Mouse (Mus musculus) myocyte (in vitro differentiated cells): ENCODE results near the gene 1700017N19Rik.

Experiments used
- CEBPB ChIP-seq: IDR thresholded peaks from 2 replicates; pipeline ENCODE4 v1.6.1; 2011; ENCODE audit warnings: mild to moderate bottlenecking, moderate library complexity; ENCODE audit not compliant: poor library complexity, insufficient read depth, severe bottlenecking
- E2F4 ChIP-seq: IDR thresholded peaks from one replicate; pipeline ENCODE4 v1.6.1; 2011; ENCODE audit warnings: mild to moderate bottlenecking, control low read depth, moderate library complexity; ENCODE audit not compliant: insufficient read depth
- MAX ChIP-seq: IDR thresholded peaks from one replicate; pipeline ENCODE4 v1.6.1; 2011; ENCODE audit warnings: low read depth, mild to moderate bottlenecking, control low read depth
- MYOD1 ChIP-seq, 3 experiments: IDR thresholded peaks; one replicate each; pipeline ENCODE4 v1.6.1; 2011; ENCODE audit warnings: control low read depth in 2 of 3, low read depth in 2 of 3, mild to moderate bottlenecking in 2 of 3, moderate library complexity in 1 of 3; ENCODE audit not compliant: insufficient read length in 2 of 3, control insufficient read depth in 1 of 3
- MYOG ChIP-seq, 3 experiments: IDR thresholded peaks; one replicate each; pipeline ENCODE4 v1.6.1; 2011; ENCODE audit warnings: control low read depth in 2 of 3, low read depth in 2 of 3, mild to moderate bottlenecking in 2 of 3; ENCODE audit not compliant: insufficient read length in 2 of 3, control insufficient read depth in 1 of 3, insufficient read depth in 1 of 3
- POLR2A ChIP-seq: IDR thresholded peaks from one replicate; pipeline ENCODE4 v1.6.1; 2011; ENCODE audit warnings: low read depth, mild to moderate bottlenecking, control low read depth, moderate library complexity; ENCODE audit not compliant: insufficient read length
- POLR2AphosphoS2 ChIP-seq: IDR thresholded peaks from one replicate; pipeline ENCODE4 v1.6.1; 2011; ENCODE audit warnings: low read depth, control low read depth; ENCODE audit not compliant: insufficient read length
- REST ChIP-seq: IDR thresholded peaks from one replicate; pipeline ENCODE4 v1.6.1; 2011; ENCODE audit warnings: mild to moderate bottlenecking, control low read depth, moderate library complexity; ENCODE audit not compliant: insufficient read depth, insufficient read length
- SRF ChIP-seq: IDR thresholded peaks from one replicate; pipeline ENCODE4 v1.6.1; 2011; ENCODE audit warnings: low read depth; ENCODE audit not compliant: control insufficient read depth, insufficient read length
- TCF12 ChIP-seq: IDR thresholded peaks from one replicate; pipeline ENCODE4 v1.6.1; 2011; ENCODE audit warnings: mild to moderate bottlenecking, control low read depth; ENCODE audit not compliant: poor library complexity, insufficient read depth, severe bottlenecking
- TCF3 ChIP-seq: IDR thresholded peaks from one replicate; pipeline ENCODE4 v1.6.1; 2011; ENCODE audit warnings: low read depth, control low read depth; ENCODE audit not compliant: insufficient read length
- USF1 ChIP-seq: IDR thresholded peaks from one replicate; pipeline ENCODE4 v1.6.1; 2011; ENCODE audit warnings: low read depth, mild to moderate bottlenecking, control low read depth, moderate library complexity

DNA sequence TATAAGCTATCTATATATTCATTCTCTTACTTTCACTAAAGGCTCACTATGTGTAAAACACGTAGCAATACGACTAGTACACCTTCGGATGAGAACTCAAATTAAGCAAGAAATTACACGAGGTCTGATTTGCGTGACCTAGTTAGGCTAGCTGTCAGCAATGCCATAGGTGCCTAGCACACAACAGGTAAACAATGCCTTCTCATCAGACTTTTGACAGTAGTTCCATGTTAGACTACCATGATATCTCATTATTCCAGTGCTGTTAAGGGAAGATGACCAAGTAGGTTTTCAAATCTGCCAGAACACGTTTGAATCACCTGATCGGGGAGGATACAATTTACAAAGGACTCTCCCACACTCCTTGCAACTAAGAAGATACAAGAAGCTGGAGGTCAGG is 1.8 kb upstream of the 1700017N19Rik start:
- TF ChIP-seq E2F4, result no peak
- no peak for TF ChIP-seq USF1
- no peak for TF ChIP-seq MAX
- no peak for TF ChIP-seq POLR2A
- no peak for TF ChIP-seq TCF3
- no peak for TF ChIP-seq POLR2AphosphoS2
- TF ChIP-seq MYOG (IDR thresholded peaks at IDR 0.05; ENCODE audit: control insufficient read depth in 1 of 3, insufficient read depth in 1 of 3, insufficient read length in 2 of 3, low read depth in 2 of 3), result no peak
- TF ChIP-seq TCF12, result no peak
- TF ChIP-seq REST, result no peak
- no peak for TF ChIP-seq CEBPB
- no peak for TF ChIP-seq MYOD1 (IDR thresholded peaks at IDR 0.05; ENCODE audit: control insufficient read depth in 1 of 3, insufficient read length in 2 of 3, low read depth in 2 of 3)
- TF ChIP-seq SRF, result no peak
